Mouse (Mus musculus) lung, postnatal 0 days (tissue): ENCODE measurements at regions not wholly inside any gene's neighbourhood (a gene's known extent, or its start where the extent isn't known, plus 50 kb on each side); places are given as distances from the start of the nearest gene placed in this dataset.
A peak's percentile ranks its signal among the peaks of the same experiment; 100 is the strongest.

Experiments used
- ATAC-seq: fragments of 200-750 bp; cut with Nextera tagmentation; 2 replicates; pipeline ENCODE4 v1.8.0; 2017; ENCODE audit warnings: moderate library complexity
- DNase-seq: peaks from one replicate; pipeline ENCODE4 v3.0.0-alpha.2; 2016; ENCODE audit warnings: low spot score
- H3K27ac ChIP-seq: fragments of 300-500 bp; sonication (generic); 2 replicates; pipeline ENCODE4 v1.5.1; 2014; ENCODE audit warnings: antibody characterized with exemption, mild to moderate bottlenecking, low read length, mixed read lengths
- H3K27me3 ChIP-seq: fragments of 300-500 bp; sonication (generic); replicated peaks from 2 replicates; pipeline ENCODE4 v1.6.1; 2014; ENCODE audit warnings: low read length, mixed read lengths; ENCODE audit not compliant: insufficient read depth
- H3K36me3 ChIP-seq: fragments of 300-500 bp; sonication (generic); 2 replicates; pipeline ENCODE4 v1.6.1; 2014; ENCODE audit warnings: low read length, mixed read lengths; ENCODE audit not compliant: insufficient read depth
- H3K4me1 ChIP-seq: fragments of 300-500 bp; sonication (generic); 2 replicates; pipeline ENCODE4 v1.6.1; 2014; ENCODE audit warnings: antibody characterized with exemption, low read depth, low read length, mixed read lengths; ENCODE audit not compliant: insufficient read depth
- H3K4me2 ChIP-seq: fragments of 300-500 bp; sonication (generic); replicated peaks from 2 replicates; pipeline ENCODE4 v1.6.1; 2014; ENCODE audit warnings: low read depth, mild to moderate bottlenecking, low read length, moderate library complexity, mixed read lengths
- H3K4me3 ChIP-seq: fragments of 300-500 bp; sonication (generic); 2 replicates; pipeline ENCODE4 v1.5.1; 2014; ENCODE audit warnings: low read depth, low read length
- H3K9ac ChIP-seq: fragments of 300-500 bp; sonication (generic); replicated peaks from 2 replicates; pipeline ENCODE4 v1.6.1; 2014; ENCODE audit warnings: low read depth, mild to moderate bottlenecking
- H3K9me3 ChIP-seq: fragments of 300-500 bp; sonication (generic); 2 replicates; pipeline ENCODE4 v1.6.1; 2016; ENCODE audit warnings: low read length, mixed read lengths
- CTCF ChIP-seq: IDR thresholded peaks from 2 replicates; pipeline ENCODE4 v1.5.1; 2016; ENCODE audit warnings: antibody characterized with exemption, mild to moderate bottlenecking
- EP300 ChIP-seq: IDR thresholded peaks from 2 replicates; pipeline ENCODE4 v1.6.1; 2016; ENCODE audit warnings: antibody characterized with exemption, mild to moderate bottlenecking, control low read depth
- WGBS: fragments of 180-500 bp; shearing (Covaris S2); extraction: QIAGEN DNeasy Blood & Tissue Kit; methylation state at CpG from one replicate; pipeline ENCODE4 v1.1.7; 2014; 5-methylcytosine and 5-hydroxymethylcytosine counted together

- no peak for ATAC-seq
- no peak for TF ChIP-seq EP300
- TF ChIP-seq CTCF, result no peak
- WGBS, result 74% methylated on average over 2 of the region's 2 CpGs
Observed at GRCm38 (mm10) chr5:4534512-4534911, 223.3 kb downstream of the Fzd1 start.

GRCm38 (mm10) chr5:4530236-4531067 lies 227.4 kb downstream of the Fzd1 start:
- peak; percentile 88 for ATAC-seq
- peak overlapping the region; percentile 76 for H3K27ac ChIP-seq
- peak; percentile 91 for DNase-seq
- no peak overlapping the region for H3K4me2 ChIP-seq
- H3K9me3 ChIP-seq, result no peaks in the 10 kb centered on the region
- TF ChIP-seq CTCF, result no peak
- peak; percentile 79 for TF ChIP-seq EP300
- no peak overlapping the region for H3K4me3 ChIP-seq
- 23% methylated on average over 10 of the region's 10 CpGs for WGBS
- no peaks in the 10 kb centered on the region for H3K36me3 ChIP-seq
- no peaks in the 10 kb centered on the region for H3K27me3 ChIP-seq
- H3K9ac ChIP-seq, result no peak overlapping the region
- no peaks in the 10 kb centered on the region for H3K4me1 ChIP-seq

More at GRCm38 (mm10) chr5:4534512-4534911, 223.3 kb downstream of the Fzd1 start:
- no peak for DNase-seq
- H3K27me3 ChIP-seq, result no peaks in the 10 kb centered on the region
- no peaks in the 10 kb centered on the region for H3K4me1 ChIP-seq
- no peak overlapping the region for H3K9ac ChIP-seq
- no peak overlapping the region for H3K4me3 ChIP-seq
- H3K36me3 ChIP-seq, result no peaks in the 10 kb centered on the region
- H3K27ac ChIP-seq, result no peak overlapping the region
- H3K9me3 ChIP-seq, result no peaks in the 10 kb centered on the region
- no peak overlapping the region for H3K4me2 ChIP-seq

GRCm38 (mm10) chr5:4526042-4526815 lies 231.6 kb downstream of the Fzd1 start:
- Histone ChIP-seq H3K4me2 (no peak overlapping the region), H3K9me3 (no peaks in the 10 kb centered on the region), H3K27me3 (no peaks in the 10 kb centered on the region), H3K9ac (no peak overlapping the region), H3K36me3 (no peaks in the 10 kb centered on the region), H3K4me3 (no peak overlapping the region), H3K4me1 (no peaks in the 10 kb centered on the region), H3K27ac (no peak overlapping the region)
- TF ChIP-seq EP300, result no peak
- TF ChIP-seq CTCF, result no peak
- no peak for DNase-seq
- WGBS, result 76% methylated on average over 9 of the region's 9 CpGs
- ATAC-seq, result no peak

GRCm38 (mm10) chr5:4500599-4500998 lies 257.2 kb downstream of the Fzd1 start:
- DNase-seq, result peak; percentile 30
- 73% methylated on average over 3 of the region's 3 CpGs for WGBS
- no peak for TF ChIP-seq CTCF
- no peak for TF ChIP-seq EP300
- Histone ChIP-seq H3K36me3 (no peaks in the 10 kb centered on the region), H3K4me1 (peaks cover 15% of the 10 kb centered on the region; the same call in 1 of the 2 replicates), H3K4me2 (no peak overlapping the region), H3K27ac (no peak overlapping the region), H3K27me3 (no peaks in the 10 kb centered on the region), H3K9me3 (no peaks in the 10 kb centered on the region), H3K4me3 (no peak overlapping the region), H3K9ac (no peak overlapping the region)
- no peak for ATAC-seq

GRCm38 (mm10) chr5:4499036-4499435 lies 258.8 kb downstream of the Fzd1 start:
- Histone ChIP-seq H3K36me3 (no peaks in the 10 kb centered on the region), H3K4me2 (no peak overlapping the region), H3K9me3 (no peaks in the 10 kb centered on the region), H3K4me3 (no peak overlapping the region), H3K9ac (no peak overlapping the region), H3K27ac (no peak overlapping the region), H3K4me1 (peaks cover 15% of the 10 kb centered on the region; the same call in 1 of the 2 replicates), H3K27me3 (no peaks in the 10 kb centered on the region)
- TF ChIP-seq EP300, result no peak
- TF ChIP-seq CTCF, result no peak
- ATAC-seq (no peak), DNase-seq (no peak)
- WGBS, result 7% methylated on average over 4 of the region's 4 CpGs

DNA sequence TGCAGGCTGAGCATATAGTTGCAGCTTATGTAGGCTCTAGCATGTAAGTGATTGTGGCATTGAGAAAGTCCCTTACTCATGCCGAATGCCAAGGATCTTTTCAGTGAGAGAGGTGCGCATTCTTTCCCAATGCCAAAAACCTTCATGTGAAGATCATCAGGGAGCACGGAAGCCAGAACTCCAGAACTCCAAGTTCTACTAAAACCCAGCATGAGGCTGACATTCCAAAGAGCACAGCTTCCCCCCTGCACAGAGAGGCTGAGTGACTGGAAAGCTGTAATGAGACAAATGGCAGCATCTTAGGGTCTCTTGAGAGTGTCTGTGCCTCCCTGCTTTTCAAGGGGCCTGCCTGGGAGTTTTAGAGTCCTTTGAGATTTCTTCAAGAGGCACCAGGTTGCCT lies 259.4 kb downstream of the Fzd1 start:
- Histone ChIP-seq H3K9me3 (no peaks in the 10 kb centered on the region), H3K36me3 (no peaks in the 10 kb centered on the region), H3K4me1 (peaks cover 15% of the 10 kb centered on the region; the same call in 1 of the 2 replicates), H3K27ac (no peak overlapping the region), H3K4me3 (no peak overlapping the region), H3K9ac (no peak overlapping the region), H3K4me2 (no peak overlapping the region), H3K27me3 (no peaks in the 10 kb centered on the region)
- ATAC-seq (no peak), DNase-seq (no peak)
- TF ChIP-seq EP300 (no peak), CTCF (no peak)
- WGBS, result 64% methylated on average over 3 of the region's 3 CpGs
